Mouse (Mus musculus) CH12.LX (cell line): ENCODE measurements around the gene Lrrc29. TPM values are rescaled to one million over a fixed set of nuclear protein-coding genes. Genes with fewer than 3 reads are reported as not detected.

ENCODE experiments used
- DNase-seq: peaks from one replicate; pipeline ENCODE4 v3.0.0-alpha.2; 2013; ENCODE audit errors: extremely low read depth
- H3K27ac ChIP-seq: 2 replicates; pipeline ENCODE4 v1.5.1; 2012; ENCODE audit warnings: low read depth, mild to moderate bottlenecking, control low read depth, moderate library complexity; ENCODE audit not compliant: insufficient read depth
- H3K27me3 ChIP-seq: replicated peaks from 2 replicates; pipeline ENCODE3; 2012; ENCODE audit warnings: inconsistent platforms
- H3K36me3 ChIP-seq, 2 experiments: replicated peaks in 1 of 2; 2 replicates each; pipeline versions ENCODE3 to v1.6.1; 2012; ENCODE audit warnings: inconsistent platforms in 1 of 2, low read length in 1 of 2, mild to moderate bottlenecking in 1 of 2, mixed read lengths in 1 of 2, moderate library complexity in 1 of 2; ENCODE audit not compliant: control insufficient read depth in 1 of 2, insufficient read depth in 1 of 2
- H3K4me1 ChIP-seq, 2 experiments: 2 replicates each; pipeline ENCODE4 v1.6.1; 2012; ENCODE audit warnings: inconsistent platforms in 1 of 2, moderate library complexity in 1 of 2; ENCODE audit not compliant: insufficient read depth in 2 of 2, control insufficient read depth in 1 of 2
- H3K4me2 ChIP-seq: 2 replicates; pipeline ENCODE4 v1.6.1; 2012; ENCODE audit warnings: low read depth, mild to moderate bottlenecking, control low read depth; ENCODE audit not compliant: poor library complexity, insufficient read depth, severe bottlenecking
- H3K4me3 ChIP-seq, 3 experiments: fragments of 150-350 bp in 1 of 3; sonication (generic) in 1 of 3; replicated peaks in 1 of 3; 2 replicates each; pipeline versions ENCODE3 to v1.5.1; 2011 to 2012; ENCODE audit warnings: low read depth in 2 of 3, low read length in 2 of 3, mild to moderate bottlenecking in 2 of 3, moderate library complexity in 2 of 3, control low read depth in 1 of 3, improper control_type of control experiment in 1 of 3, inconsistent platforms in 1 of 3, mixed read lengths in 1 of 3; ENCODE audit not compliant: poor library complexity in 1 of 3
- H3K79me2 ChIP-seq: replicated peaks from 2 replicates; pipeline ENCODE4 v1.6.1; 2012; ENCODE audit warnings: mild to moderate bottlenecking, moderate library complexity; ENCODE audit not compliant: control insufficient read depth, poor library complexity, insufficient read depth, severe bottlenecking; ENCODE audit errors: extremely low read depth
- H3K9ac ChIP-seq: 2 replicates; pipeline ENCODE4 v1.6.1; 2012; ENCODE audit warnings: low read depth, mild to moderate bottlenecking, control low read depth, moderate library complexity; ENCODE audit not compliant: insufficient read depth
- H3K9me3 ChIP-seq: replicated peaks from 2 replicates; pipeline ENCODE3; 2012; ENCODE audit warnings: low read length, inconsistent platforms, mixed read lengths
- BHLHE40 ChIP-seq: IDR thresholded peaks from 2 replicates; pipeline ENCODE4 v1.6.1; 2011; ENCODE audit warnings: mild to moderate bottlenecking, low read depth, low read length, improper control_type of control experiment
- CHD1 ChIP-seq: IDR thresholded peaks from 2 replicates; pipeline ENCODE4 v1.6.1; 2012; ENCODE audit warnings: low read depth, low read length, improper control_type of control experiment, inconsistent platforms
- CHD2 ChIP-seq: IDR thresholded peaks from 2 replicates; pipeline ENCODE4 v1.6.1; 2011; ENCODE audit warnings: low read length, improper control_type of control experiment
- CTCF ChIP-seq, 2 experiments: IDR thresholded peaks in 1 of 2; conservative IDR thresholded peaks in 1 of 2; 2 replicates each; pipeline ENCODE4 v1.5.1; 2011 to 2012; ENCODE audit warnings: low read depth in 2 of 2, low read length in 2 of 2, improper control_type of control experiment in 1 of 2, inconsistent platforms in 1 of 2, mild to moderate bottlenecking in 1 of 2, moderate library complexity in 1 of 2
- ELF1 ChIP-seq: IDR thresholded peaks from 2 replicates; pipeline ENCODE4 v1.6.1; 2014; ENCODE audit warnings: low read depth, mild to moderate bottlenecking, inconsistent platforms, low read length, improper control_type of control experiment
- EP300 ChIP-seq: IDR thresholded peaks from 2 replicates; pipeline ENCODE4 v1.6.1; 2011; ENCODE audit warnings: low read length, improper control_type of control experiment
- ETS1 ChIP-seq: conservative IDR thresholded peaks from 2 replicates; pipeline ENCODE4 v1.6.1; 2012; ENCODE audit warnings: low read depth, mild to moderate bottlenecking, inconsistent platforms, low read length, improper control_type of control experiment, moderate library complexity
- GABPA ChIP-seq: IDR thresholded peaks from 2 replicates; pipeline ENCODE4 v1.6.1; 2012; ENCODE audit warnings: low read depth, low read length, improper control_type of control experiment, inconsistent platforms; ENCODE audit not compliant: insufficient replicate concordance
- HCFC1 ChIP-seq: IDR thresholded peaks from 2 replicates; pipeline ENCODE4 v1.6.1; 2012; ENCODE audit warnings: low read depth, mild to moderate bottlenecking, inconsistent platforms, low read length, improper control_type of control experiment
- IRF4 ChIP-seq: IDR thresholded peaks from 2 replicates; pipeline ENCODE4 v1.6.1; 2014; ENCODE audit warnings: low read depth, mild to moderate bottlenecking, inconsistent platforms, low read length, improper control_type of control experiment
- JUN ChIP-seq: IDR thresholded peaks from 2 replicates; pipeline ENCODE4 v1.6.1; 2011; ENCODE audit warnings: low read depth, mild to moderate bottlenecking, low read length, improper control_type of control experiment, moderate library complexity; ENCODE audit not compliant: insufficient read depth
- JUND ChIP-seq: conservative IDR thresholded peaks from 2 replicates; pipeline ENCODE4 v1.6.1; 2011; ENCODE audit warnings: low read depth, low read length, improper control_type of control experiment
- KAT2A ChIP-seq: IDR thresholded peaks from 2 replicates; pipeline ENCODE4 v1.6.1; 2012; ENCODE audit warnings: low read length, improper control_type of control experiment, inconsistent platforms; ENCODE audit not compliant: insufficient replicate concordance
- MAX ChIP-seq: IDR thresholded peaks from 2 replicates; pipeline ENCODE4 v1.6.1; 2011; ENCODE audit warnings: low read length, improper control_type of control experiment
- MAZ ChIP-seq: IDR thresholded peaks from 2 replicates; pipeline ENCODE4 v1.6.1; 2012; ENCODE audit warnings: low read depth, mild to moderate bottlenecking, inconsistent platforms, low read length, improper control_type of control experiment, moderate library complexity
- MEF2A ChIP-seq: IDR thresholded peaks from 2 replicates; pipeline ENCODE4 v1.6.1; 2014; ENCODE audit warnings: low read depth, mild to moderate bottlenecking, inconsistent platforms, low read length, improper control_type of control experiment, borderline replicate concordance
- MXI1 ChIP-seq: IDR thresholded peaks from 2 replicates; pipeline ENCODE4 v1.6.1; 2011; ENCODE audit warnings: mild to moderate bottlenecking, low read depth, low read length, improper control_type of control experiment
- MYC ChIP-seq: IDR thresholded peaks from 2 replicates; pipeline ENCODE4 v1.6.1; 2011; ENCODE audit warnings: low read depth, mild to moderate bottlenecking, improper control_type of control experiment, low read length
- NELFE ChIP-seq: IDR thresholded peaks from 2 replicates; pipeline ENCODE4 v1.6.1; 2011; ENCODE audit warnings: low read depth, low read length, improper control_type of control experiment
- NRF1 ChIP-seq: IDR thresholded peaks from 2 replicates; pipeline ENCODE4 v1.6.1; 2014; ENCODE audit warnings: low read depth, mild to moderate bottlenecking, inconsistent platforms, low read length, improper control_type of control experiment, moderate library complexity
- PAX5 ChIP-seq: IDR thresholded peaks from 2 replicates; pipeline ENCODE4 v1.6.1; 2012; ENCODE audit warnings: low read length, inconsistent platforms, mixed read lengths
- POLR2A ChIP-seq: IDR thresholded peaks from 2 replicates; pipeline ENCODE4 v1.6.1; 2011; ENCODE audit warnings: low read depth, mild to moderate bottlenecking, improper control_type of control experiment, low read length
- POLR2AphosphoS2 ChIP-seq: IDR thresholded peaks from 2 replicates; pipeline ENCODE4 v1.6.1; 2011; ENCODE audit warnings: low read depth, low read length, improper control_type of control experiment
- RAD21 ChIP-seq: IDR thresholded peaks from 2 replicates; pipeline ENCODE4 v1.6.1; 2011; ENCODE audit warnings: low read depth, mild to moderate bottlenecking, low read length, improper control_type of control experiment, moderate library complexity
- SIN3A ChIP-seq: IDR thresholded peaks from 2 replicates; pipeline ENCODE4 v1.6.1; 2012; ENCODE audit warnings: low read length, improper control_type of control experiment, inconsistent platforms
- SMC3 ChIP-seq: IDR thresholded peaks from 2 replicates; pipeline ENCODE4 v1.6.1; 2011; ENCODE audit warnings: low read depth, low read length, improper control_type of control experiment
- TBP ChIP-seq: conservative IDR thresholded peaks from 2 replicates; pipeline ENCODE4 v1.6.1; 2011; ENCODE audit warnings: low read depth, low read length, improper control_type of control experiment
- TCF12 ChIP-seq: IDR thresholded peaks from 2 replicates; pipeline ENCODE4 v1.6.1; 2014; ENCODE audit warnings: low read depth, mild to moderate bottlenecking, inconsistent platforms, low read length, improper control_type of control experiment
- UBTF ChIP-seq: IDR thresholded peaks from 2 replicates; pipeline ENCODE4 v1.6.1; 2012; ENCODE audit warnings: low read depth, mild to moderate bottlenecking, inconsistent platforms, low read length, improper control_type of control experiment, moderate library complexity
- USF1 ChIP-seq: IDR thresholded peaks from 2 replicates; pipeline ENCODE4 v1.6.1; 2014; ENCODE audit warnings: low read depth, mild to moderate bottlenecking, inconsistent platforms, low read length, improper control_type of control experiment
- USF2 ChIP-seq: conservative IDR thresholded peaks from 2 replicates; pipeline ENCODE4 v1.6.1; 2011; ENCODE audit warnings: low read depth, low read length, improper control_type of control experiment
- ZKSCAN1 ChIP-seq: IDR thresholded peaks from 2 replicates; pipeline ENCODE4 v1.6.1; 2012; ENCODE audit warnings: low read depth, inconsistent platforms, low read length, improper control_type of control experiment, borderline replicate concordance
- ZMIZ1 ChIP-seq: IDR thresholded peaks from 2 replicates; pipeline ENCODE4 v1.6.1; 2012; ENCODE audit warnings: low read depth, mild to moderate bottlenecking, inconsistent platforms, low read length, improper control_type of control experiment
- ZNF384 ChIP-seq: IDR thresholded peaks from 2 replicates; pipeline ENCODE4 v1.6.1; 2012; ENCODE audit warnings: low read depth, low read length, improper control_type of control experiment, inconsistent platforms
- dilution Hi-C: fragments of 300-500 bp; cut with MboI; formaldehyde crosslinking; loops from 2 replicates; pipeline ENCODE4 v1.14.3; 2020; ENCODE audit warnings: low sequenced_read_pairs; ENCODE audit not compliant: extremely low pct_unique_long_range_greater_than_20kb, extremely low pct_ligation_motif_present
- in situ Hi-C: fragments of 300-500 bp; cut with MboI; formaldehyde crosslinking; loops from 3 replicates; pipeline ENCODE4 v1.14.3; 2019; ENCODE audit warnings: low sequenced_read_pairs, low pct_ligation_motif_present, low pct_unique_long_range_greater_than_20kb, mixed read lengths
- polyA plus RNA-seq: library from polyadenylated mRNA; unstranded; fragments of >175 nt; gene quantifications from 2 replicates; pipeline ENCODE4 v1.2.1, GENCODE M21; 2012; ENCODE audit warnings: low read depth; ENCODE audit not compliant: insufficient read length
- total RNA-seq, 2 experiments: library from RNA; depleted of rRNA; stranded (reverse); fragments of 300-350 nt in 1 of 2; fragments of >200 nt in 1 of 2; gene quantifications; 2 replicates each; pipeline ENCODE4 v1.2.3; 2012 to 2014

The Lrrc29 gene
- total RNA-seq (2012; rRNA removed) (1.7 and 1.8 TPM in 2 replicates), total RNA-seq (2014; rRNA removed) (0.73 and 1.4 TPM in 2 replicates), polyA plus RNA-seq (1.4 and 1.8 TPM in 2 replicates)

DNA sequence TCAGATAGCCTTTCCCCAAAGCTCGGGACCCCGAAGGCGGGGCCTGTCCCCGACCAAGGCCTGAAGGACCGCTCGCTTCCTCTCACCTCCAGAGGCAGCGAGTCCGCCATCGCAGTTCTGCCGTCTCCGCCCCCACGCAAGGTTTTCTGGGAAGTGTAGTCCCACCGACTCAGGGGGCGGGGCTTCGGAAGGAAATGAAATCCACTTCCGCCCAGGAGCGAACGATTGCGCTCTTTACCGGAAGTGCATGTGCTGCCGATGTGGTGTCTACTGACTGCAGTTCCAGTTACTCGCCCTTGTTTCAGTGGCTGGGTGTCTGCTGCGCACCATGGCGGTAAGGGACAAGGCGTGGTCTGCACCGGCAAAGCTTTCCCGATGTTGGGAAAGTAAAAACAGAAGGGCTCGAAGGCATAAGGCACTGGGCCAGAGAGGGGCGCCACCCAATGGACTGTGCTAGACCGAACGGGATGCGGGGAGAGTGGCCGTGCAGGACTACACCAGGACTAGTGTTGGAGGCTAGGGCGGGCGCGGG, at the start of gene Lrrc29, which contains the start of gene Tmem208:
Gene Lrrc29, minus strand, starts transcription at position 138 of the 532 bp plus-strand sequence.
Gene Tmem208, plus strand, starts transcription at position 214 of the 532 bp plus-strand sequence.
- peaks cover 43 to 55% of the 10 kb centered on the region in 2 experiments for H3K36me3 ChIP-seq
- peak within 1 kb of the TSS; percentile 85 for H3K4me2 ChIP-seq
- H3K9ac ChIP-seq = peak within 1 kb of the TSS; percentile 84
- peak within 1 kb of the TSS; percentile 58 for H3K27ac ChIP-seq
- no peaks in the 10 kb centered on the region for H3K27me3 ChIP-seq
- in situ Hi-C loops = no loop called here
- peaks cover 14% of the 10 kb centered on the region for H3K79me2 ChIP-seq
- H3K9me3 ChIP-seq = no peaks in the 10 kb centered on the region
- TF ChIP-seq MYC (peak; percentile 80), POLR2A (peak; percentile 97), IRF4 (0 out of 2 replicates have a peak, but pooled peaks have one; percentile 43), MAX (peak; percentile 55; the same call in 1 of the 2 replicates), SMC3 (peak; percentile 39), MXI1 (peak; percentile 74), NRF1 (peak; percentile 55; the same call in 1 of the 2 replicates), JUND (no peak), USF1 (no peak), ZKSCAN1 (no peak), MAZ (no peak), NELFE (peak; percentile 94), JUN (no peak), UBTF (peak; percentile 69; the same call in 1 of the 2 replicates), TCF12 (peak; percentile 96), ELF1 (peak; percentile 97), CHD2 (no peak; the same call in 1 of the 2 replicates), HCFC1 (peak; percentile 98), CTCF (conservative IDR thresholded peaks at IDR 0.05 in 1 of 2, IDR thresholded peaks at IDR 0.05 in 1 of 2; ENCODE audit: low read depth in 2 of 2, low read length in 2 of 2) (peak in 1 of 2 experiments; percentile 64; a peak in 2 of 4 replicates), USF2 (no peak), ETS1 (no peak), MEF2A (0 out of 2 replicates have a peak, but pooled peaks have one; percentile 40), KAT2A (peak; percentile 94), RAD21 (peak; percentile 10; the same call in 1 of the 2 replicates), BHLHE40 (peak; percentile 56; the same call in 1 of the 2 replicates), PAX5 (no peak), ZNF384 (no peak), EP300 (no peak), GABPA (peak; percentile 63; the same call in 1 of the 2 replicates), TBP (peak; percentile 88), CHD1 (no peak), ZMIZ1 (peak; percentile 51; the same call in 1 of the 2 replicates), SIN3A (peak; percentile 88), POLR2AphosphoS2 (peak; percentile 85; the same call in 1 of the 2 replicates)
- TF ChIP-seq, all 38 proteins: peak for 22
- dilution Hi-C loops = no loop called here
- Histone ChIP-seq H3K4me1 (peaks cover 3 to 22% of the 10 kb centered on the region in 2 experiments), H3K4me3 (peak within 1 kb of the TSS; percentile 75 to 95 (median 84))
- peak; percentile 98 for DNase-seq
